Mouse (Mus musculus) retina, postnatal 1 day (tissue): Measurements from ENCODE around the gene Gm364.

Experiments
- DNase-seq: peaks from one replicate; pipeline ENCODE4 v3.0.0-alpha.2; 2012

Gene Gm364

DNA sequence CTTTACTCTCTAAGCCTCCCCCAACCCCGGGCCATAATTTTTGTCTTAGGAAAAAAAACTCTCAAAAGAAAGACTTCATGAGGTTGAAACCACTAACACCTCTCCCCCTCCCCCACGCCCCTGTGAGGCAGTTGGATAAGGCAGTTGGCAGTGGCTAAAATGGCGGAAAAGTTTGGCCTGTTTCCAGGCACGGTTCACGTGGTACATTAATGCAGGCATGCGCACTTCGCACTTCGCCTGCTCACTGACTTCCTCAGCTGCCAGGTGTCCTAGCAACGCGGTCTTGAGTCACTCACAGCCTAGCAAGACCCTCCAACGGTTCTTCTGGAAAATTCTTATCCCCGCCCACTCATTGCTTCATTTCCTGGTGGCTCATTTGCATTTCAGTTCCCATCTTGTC is at the start of gene Gm364:
TSS of gene Gm364 (plus strand) at position 386 of the 400 bp plus-strand sequence.
- no peak for DNase-seq

DNA sequence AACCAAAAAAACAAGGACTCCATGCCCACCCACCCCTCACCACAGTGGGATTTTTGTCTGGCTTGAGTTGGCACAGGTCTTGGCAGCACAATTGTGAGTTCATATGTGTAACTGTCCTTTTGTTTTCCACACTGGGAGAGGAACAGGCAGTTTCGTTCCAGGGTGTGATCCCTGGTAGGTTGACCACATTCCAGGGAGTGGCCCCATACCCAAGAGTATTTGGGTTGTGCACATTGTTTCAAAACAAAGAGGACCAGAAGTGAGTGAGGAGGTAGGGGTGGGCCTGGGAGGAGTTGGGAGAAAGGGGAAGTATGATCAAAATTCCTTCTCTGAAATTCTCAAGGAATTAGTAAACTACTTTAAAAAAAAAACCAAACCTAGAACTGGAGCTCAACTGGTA is 49.6 kb upstream of the Gm364 start:
- no peak for DNase-seq

DNA sequence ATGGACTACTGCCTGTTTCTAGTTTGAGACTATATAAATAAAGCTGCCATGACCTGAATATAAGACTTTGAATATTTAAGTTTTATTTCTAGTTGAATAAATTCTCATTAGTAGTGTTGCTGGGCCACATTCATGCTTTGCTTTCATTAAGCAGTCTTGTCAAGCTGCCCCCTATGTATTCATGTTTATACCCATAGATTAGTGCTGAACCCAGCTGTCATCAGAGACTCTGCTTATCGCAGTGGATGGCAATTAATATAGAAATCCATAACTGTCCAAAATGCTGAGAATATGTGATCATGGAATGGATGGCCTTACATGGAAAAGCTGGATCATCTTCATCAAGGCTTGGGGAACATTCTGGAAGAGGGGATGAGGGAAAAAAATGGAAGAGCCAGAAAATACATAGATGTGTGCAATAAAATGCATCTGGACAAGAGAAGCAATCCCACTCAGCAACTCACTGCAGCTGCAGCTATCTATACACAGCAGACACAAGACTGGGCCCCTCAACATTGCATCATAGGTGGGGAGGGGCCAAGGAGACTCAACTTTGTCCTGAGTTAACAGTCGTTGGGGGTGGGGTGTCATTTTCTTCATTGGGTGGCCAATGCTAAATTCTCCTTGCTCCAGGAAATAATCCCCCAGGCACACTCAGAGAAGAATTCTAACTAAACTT is 43.9 kb upstream of the Gm364 start:
- DNase-seq: no peak

DNA sequence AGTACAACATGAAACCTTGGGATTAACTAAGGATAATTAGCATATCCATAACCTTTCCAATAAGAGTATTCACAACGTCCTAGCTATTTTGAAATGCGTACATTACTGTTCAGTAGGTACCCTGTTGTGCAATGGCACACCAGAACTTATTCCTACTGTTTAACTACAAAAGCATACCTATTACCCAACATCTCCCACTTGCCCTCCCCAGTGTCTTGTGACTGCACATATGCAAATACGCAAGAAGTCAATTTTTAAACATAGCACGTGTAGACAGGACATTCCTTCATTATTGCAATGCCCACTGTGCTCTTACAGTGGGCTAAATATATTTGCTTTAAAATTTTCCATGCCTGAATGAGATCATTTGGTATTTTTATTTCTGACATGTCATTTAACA is 36.0 kb upstream of the Gm364 start:
- no peak for DNase-seq

DNA sequence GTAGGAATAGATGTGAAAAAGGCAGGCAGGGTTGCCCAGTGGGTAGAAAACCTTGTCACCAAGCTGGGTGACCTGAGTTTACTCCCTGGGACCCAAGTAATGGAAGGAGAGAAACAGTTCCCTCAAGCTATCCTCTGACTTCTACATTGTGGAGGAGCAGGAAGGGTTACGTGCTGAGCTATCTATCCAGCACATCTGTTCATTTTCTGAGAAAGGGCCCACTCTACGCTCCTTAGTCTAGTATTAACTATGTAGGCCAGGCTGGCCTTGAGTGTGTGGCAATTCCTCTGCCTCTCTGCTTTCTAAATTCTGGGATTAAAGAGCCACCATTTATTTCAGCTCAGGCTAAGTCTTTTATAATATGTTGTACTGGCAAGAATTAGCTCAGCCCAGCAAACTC is 35.4 kb upstream of the Gm364 start:
- no peak for DNase-seq

DNA sequence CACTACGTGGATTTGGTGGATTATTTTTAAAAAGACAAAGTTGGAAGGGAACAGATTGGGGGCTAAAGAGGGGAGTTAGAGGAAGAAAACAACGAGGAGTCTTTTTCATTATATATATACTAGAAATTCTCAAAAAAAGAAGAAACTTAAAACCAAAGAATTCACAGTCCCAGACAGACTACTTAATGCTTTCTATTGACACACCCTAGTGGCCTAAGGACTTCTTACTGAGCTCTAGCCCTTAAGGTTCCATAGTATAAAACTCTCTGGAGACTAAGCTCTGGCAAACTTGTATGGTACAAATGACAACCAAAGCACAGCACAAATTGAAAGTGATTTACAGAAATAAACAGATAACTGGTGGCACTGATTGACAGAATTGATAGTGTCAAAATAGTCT is 34.9 kb upstream of the Gm364 start:
- no peak for DNase-seq

DNA sequence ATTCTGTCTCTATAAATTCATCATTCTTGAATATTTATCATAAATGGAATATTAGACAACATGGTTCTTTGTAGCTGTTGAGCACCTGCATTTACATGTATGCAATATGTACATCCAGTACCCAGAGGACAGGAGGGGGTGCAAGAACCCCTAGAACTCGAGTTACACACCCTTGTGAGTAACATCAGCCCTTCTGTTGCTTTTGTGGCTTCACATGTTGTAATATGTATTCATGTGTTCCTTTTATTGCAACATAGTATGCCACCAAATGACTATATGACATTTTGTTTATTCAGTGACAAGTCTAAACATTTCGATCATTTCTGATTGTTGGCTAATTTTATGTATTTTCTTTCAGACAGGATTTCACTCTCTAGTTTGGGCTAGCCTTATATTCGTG is 31.9 kb upstream of the Gm364 start:
- no peak for DNase-seq

DNA sequence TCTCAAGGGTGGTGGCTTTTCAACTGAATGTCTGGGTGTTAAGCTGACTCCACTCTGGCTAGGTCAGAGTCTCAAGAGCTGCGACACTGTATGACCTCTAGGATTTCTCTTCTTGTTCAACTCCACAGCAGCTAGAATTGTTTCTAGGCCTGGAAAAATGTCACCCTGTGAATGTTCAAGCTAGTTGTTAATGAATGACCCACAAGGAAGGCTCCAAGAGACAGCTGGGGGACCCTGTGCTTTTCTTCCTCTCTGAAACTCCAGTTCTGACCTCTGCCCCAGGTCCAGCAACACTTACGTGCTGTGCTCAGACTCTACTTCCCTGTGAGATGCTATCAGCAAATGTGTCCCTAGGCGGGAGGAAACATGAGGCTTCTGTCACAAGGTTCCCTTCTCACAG is 30.4 kb upstream of the Gm364 start:
- DNase-seq: no peak

DNA sequence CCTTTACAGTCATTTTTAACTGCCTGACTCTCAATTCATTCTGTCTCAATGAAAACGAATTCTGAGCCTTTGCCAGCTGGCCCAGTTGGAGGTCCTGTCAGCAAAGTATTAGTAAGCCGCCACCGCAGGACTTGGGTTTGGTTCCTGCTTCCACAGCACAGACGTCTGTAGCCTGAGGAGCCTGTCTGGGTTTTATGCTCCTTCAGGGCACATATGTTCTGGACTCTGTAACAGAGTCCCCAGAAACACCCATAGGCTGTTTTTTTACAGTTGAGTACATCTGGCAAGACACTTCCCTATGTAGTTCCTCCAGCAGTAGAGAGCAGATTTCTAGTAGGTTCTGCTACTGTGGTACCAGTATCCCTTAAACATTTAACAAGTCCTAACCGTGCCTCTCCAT is 28.0 kb upstream of the Gm364 start:
- DNase-seq: no peak

DNA sequence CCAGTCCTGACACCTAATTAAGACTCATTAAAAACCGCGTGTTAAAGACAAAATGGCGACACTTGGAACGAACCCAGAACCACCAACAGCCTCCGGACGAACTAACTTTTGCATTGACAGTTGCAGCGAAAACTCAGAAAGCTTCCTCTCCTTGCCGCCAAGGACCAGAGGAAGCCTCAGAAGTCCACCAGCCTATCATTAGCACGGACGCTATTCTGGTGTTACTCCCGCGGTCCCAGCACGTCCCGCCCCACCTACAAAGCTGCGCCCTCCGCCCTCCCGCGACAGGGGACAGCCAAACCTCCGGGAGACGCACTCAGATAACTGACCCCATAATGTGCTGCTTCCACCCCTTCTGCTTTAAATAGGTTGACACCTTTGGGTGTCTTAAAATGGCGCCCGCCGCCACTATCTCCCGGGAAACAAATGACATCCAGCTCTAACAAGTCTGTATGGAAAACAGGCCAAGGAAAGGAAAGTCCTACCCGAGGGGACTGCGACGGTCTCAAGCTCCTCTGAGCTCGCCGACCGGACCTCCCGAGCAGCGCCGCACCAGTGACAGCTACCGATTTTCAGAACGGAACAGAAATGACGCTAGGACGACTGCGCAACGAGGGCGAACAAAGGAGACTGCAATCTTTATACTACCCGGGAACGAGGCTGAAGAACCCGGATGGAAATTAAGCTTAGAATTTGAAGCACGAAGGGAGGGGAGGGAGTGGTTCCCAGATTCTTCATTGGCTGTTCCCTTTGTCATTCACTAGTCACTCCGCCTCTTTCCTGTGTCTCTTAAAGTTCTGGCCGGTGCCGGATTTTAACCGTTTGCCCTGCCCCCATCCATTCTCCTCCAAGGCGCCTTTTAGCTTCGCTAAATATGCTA is 16.3 kb upstream of the Gm364 start, which contains the start of gene Rbmx:
TSS of gene Rbmx (minus strand) at position 670 of the 880 bp plus-strand sequence.
- DNase-seq: peak; percentile 96

DNA sequence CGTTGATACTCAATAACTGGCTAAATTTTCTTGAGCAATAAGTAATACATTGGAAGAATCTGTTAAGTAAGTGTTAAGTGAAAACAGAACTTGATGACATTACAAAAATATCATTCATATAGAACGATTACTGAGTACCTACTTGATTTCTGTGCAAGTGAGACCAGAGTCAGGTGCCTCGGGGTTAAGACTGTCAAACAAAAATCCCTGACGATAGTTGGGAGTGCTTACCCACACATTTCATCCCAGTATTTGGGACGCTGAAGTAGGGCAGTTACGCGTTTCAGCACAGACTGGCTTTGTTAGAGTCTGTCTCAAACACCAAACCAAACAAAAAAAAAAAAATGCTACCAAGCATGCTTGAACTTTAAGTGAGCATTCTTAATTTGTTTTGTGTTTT is 15.5 kb upstream of the Gm364 start:
- peak; percentile 42 for DNase-seq

DNA sequence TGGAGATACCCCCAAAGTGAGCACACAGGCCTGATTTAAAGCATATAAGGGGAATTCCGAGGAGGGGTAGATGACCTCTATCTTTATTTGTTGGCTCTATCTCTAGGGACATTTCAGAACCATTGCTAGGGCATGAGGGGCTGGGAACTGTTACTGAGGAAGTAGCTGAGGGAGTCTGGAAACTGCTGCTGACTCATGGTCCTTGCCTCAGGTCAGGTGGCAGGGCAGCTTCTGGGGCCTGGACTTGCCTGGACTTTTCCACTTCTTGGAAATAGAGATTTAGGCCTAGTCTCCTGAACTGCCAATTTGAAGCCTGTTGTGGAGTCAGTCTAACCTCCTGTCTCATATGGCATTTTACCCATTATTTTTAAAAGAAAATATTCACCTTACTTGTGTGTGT is 7.6 kb upstream of the Gm364 start:
- DNase-seq: no peak

DNA sequence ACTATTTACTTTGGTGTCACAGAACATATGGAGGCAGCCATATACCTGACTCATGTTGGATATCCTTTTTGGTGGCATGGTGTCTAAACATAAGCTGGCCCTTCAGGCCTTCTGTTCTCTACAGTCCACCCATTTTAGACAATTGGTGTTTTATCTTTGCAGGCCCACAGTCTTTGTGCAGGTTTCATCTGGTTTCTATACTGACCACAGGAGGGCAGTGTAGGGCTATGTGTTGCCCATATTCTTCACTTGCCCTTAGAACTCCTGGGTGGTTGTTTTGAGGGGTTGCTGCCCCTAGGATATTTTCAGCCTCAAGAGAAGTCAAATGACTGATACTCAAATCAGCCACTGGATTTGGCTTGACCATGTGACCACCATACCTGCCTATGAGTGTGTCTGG is 5.3 kb upstream of the Gm364 start:
- peak; percentile 49 for DNase-seq

DNA sequence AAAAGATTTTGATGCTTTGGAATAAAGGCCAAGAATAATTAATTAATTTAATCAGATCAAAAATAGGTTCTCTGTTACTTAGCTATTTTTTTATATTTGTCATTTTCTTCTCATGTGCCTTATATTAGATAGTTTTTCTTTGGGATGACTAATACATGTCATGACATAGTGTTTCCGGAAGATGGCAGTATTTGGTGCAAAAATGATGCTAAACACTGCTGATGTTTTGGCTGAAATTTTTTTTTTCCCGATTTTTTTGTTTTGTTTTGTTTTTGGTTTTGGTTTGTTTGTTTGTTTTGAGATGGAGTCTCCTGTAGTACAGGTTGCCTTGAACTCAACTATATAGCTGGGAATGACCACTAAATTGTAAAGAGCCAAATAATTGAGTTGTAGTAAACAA is 22.7 kb downstream of the Gm364 start:
- DNase-seq: peak; percentile 25

DNA sequence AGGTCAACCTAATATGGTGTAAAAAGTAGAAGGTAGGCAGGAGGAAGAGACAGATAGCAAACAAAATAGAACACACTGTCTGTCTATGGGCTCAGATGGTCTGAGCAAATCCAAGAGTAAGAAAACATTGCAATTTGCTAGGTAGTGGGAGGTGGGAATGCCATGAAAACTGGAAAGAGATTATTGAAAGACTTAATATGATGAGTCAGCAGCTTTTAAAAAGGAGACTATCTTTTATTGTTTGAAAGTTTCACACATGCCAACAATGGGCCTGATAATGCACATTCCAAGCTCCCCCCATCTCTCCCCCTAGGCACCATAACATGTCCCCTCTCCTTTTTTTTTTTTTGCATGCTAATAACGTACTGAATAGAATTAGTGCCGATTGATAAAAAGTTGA is 24.9 kb downstream of the Gm364 start:
- DNase-seq: no peak

DNA sequence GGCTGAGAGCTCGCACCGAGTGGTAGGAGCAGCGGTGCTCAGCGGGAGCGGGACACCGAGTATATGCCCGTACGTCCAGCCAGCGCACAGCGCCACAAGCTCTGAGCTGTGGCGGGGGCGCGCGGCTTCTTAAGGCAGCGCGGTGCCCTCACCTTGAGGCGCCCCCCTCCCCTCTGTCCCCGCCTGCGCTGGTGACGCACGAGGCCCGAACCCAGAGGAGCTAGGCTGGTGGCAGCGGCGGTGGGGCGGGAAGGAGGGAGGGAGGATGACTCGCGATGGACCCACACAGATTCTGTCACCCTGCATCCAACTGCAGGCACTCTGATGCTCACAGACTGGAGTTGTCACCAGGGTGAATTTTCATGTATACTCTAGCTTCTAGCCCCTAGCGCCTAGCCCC is 94.7 kb downstream of the Gm364 start, which contains the start of gene Gpr101:
TSS of gene Gpr101 (minus strand) at position 124 of the 400 bp plus-strand sequence.
- peak; percentile 50 for DNase-seq

DNA sequence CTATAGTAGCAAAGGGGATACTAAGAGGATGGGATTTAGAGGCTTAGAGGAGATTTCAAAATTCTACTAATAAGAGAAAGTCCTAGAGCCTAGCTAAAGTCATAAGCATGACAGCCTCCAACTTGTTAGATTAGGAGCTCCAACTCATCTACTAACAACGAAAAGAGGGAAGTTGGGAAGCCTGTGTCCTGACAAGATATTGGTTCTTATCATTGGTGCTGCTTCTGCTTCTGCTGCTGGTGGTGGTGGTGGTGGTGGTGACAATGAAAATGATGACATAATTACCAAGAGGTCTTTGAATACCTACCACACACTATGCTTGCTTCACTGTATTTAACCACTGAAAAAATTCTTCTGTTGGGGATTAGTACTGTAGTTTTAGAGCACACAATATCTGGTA is 97.3 kb downstream of the Gm364 start:
- no peak for DNase-seq

DNA sequence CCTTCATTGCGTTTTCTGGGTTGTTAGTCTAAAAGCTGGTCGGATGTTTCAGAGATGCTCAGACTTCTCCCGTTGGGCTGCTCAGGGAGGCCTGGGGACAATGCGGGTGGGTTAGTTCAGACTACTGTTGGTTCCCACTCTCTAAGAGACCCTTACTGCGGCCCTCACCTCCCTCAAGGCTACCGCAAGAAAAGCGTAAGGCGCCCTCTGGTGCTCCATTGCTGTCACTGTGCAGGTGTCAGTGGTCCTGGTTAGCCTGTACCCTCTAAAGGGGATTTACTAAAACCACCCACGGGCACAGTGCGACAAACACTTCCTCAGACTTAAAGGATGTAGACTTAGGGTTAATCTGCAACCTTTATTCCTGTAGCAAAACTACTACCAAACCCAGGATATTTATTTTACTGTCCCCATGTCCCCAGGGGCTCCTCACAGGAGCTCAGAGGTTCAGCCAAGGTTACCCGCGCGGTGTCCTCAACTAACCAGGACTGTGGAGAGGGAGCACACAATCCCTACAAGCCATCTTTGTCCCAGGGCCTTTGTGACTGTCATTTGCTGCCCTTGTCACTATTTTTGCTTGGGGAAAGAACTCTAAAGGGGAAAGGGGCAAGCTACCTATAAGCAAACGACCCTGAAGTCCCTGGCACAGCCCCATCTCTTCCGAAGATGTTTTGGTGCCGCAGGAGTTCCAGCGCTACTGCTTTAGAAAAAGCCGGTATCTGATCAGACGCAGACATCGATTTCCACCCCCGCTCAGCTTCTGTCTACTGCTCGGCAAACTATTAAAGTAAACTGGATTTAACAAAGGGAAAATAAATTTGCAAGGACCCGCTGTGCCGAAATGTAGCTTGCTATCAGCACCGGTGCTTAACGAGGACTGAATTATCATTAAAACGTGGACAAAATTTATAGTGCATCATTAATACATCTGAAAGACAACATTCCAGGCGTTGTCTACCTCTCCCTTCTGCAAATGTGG is 112.5 kb downstream of the Gm364 start:
- peak; percentile 37 for DNase-seq
